Mouse (Mus musculus): ENCODE data around the gene Dpep1.
A peak's percentile ranks its signal among the peaks of the same experiment; 100 is the strongest.
"Not testable (repeated sequence)": the region's sequence is repeated elsewhere in the genome, so short reads cannot be mapped to it uniquely, and the experiment has no call there.

The Dpep1 gene

DNA sequence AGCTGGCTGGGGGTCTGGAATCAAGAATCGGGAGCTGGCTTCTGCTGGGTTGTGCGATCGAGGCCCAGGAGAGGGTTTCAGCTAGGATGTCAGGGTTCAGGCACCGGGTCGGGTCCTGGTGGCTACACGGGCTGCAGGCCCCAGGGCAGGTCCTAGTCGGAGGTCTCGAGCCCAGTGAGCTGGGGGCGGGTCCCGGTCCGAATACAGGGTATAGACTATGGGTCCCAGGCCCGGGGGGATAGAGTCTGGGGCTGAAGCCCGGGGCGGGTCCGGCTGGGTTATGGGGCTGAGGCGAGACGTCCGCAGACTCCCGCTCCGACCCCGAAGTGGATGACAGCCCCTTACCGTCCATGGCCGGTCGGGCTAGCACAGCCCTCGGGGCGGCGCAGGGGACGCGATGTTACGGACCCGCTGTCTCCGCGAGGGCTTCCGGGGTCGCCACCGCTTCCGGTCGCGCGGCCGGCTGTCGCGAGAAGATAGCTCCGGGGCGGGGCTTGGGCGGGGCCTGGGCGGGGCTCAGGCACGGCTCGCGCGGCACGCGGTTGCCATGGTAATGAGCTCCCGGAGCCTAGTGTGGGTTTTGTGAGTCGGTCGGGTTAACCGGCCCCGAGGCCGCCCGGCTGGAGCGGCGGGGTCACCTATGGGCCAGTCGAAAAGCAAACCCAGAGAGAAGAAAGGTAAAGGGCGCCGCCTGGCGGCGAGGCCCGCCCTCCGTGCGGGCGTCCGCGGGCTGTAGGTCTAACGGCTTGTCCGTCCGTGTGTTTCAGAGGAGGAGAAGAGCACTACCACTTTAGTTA, 26.5 kb downstream of the Dpep1 start, which contains the start of the genes Chmp1a and Spata33:
Gene Chmp1a (minus strand): TSS at position 443 of the 797 bp plus-strand sequence.
Gene Spata33 (plus strand): TSS at position 512 of the 797 bp plus-strand sequence.
- peak; percentile 90 for DNase-seq

GRCm38 (mm10) chr8:123213118-123213772, 27.2 kb downstream of the Dpep1 start:
- no peak for DNase-seq

GRCm38 (mm10) chr8:123215430-123215829, 29.4 kb downstream of the Dpep1 start:
- DNase-seq: no peak

DNA sequence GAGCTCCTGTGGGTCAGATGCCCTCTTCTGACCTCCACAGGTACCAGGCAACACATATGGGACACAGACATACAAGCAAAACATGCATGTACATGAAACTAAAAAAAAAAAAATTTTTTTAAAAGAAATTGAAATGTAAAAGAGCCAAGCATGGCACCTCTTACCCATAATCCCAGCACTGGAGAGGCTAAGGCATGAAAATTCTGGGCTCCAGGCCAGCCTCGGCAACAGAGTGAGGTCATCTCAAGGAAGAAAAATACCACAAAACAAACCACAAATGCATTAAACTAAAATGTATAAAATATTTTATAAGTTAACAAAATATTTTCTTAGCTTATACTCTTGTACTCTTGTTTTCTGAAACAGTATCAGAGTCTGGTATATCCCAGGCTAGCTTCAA, 34.9 kb downstream of the Dpep1 start:
- no peak for DNase-seq

- DNase-seq: peak; percentile 94
Observed at GRCm38 (mm10) chr8:123224278-123225266, 38.5 kb downstream of the Dpep1 start, which contains the start of gene Cdk10. Gene Cdk10, plus strand, starts transcription at chr8:123224842.

DNA sequence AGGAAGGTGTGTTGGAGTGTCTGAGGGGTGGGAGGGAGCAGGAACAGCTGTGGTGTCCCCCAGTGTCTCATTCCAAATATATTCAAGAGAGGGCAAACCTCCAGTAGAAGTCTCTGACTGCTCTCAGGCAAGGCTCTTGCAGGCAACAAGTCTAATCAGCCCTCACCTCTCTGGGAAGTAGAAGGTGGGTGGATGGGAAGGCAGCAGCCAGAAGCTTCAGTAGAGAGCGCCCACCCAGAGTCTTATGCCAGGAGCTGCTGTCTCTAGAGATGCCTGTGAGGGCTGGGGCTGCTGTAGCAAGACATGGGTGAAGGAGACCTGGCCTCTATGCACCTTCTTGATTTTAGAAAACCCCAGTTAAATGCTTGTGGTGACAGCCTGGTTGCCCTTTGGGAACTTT, 42.4 kb downstream of the Dpep1 start:
- DNase-seq: no peak

GRCm38 (mm10) chr8:123230326-123230725, 44.3 kb downstream of the Dpep1 start:
- not testable (repeated sequence) for DNase-seq

DNA sequence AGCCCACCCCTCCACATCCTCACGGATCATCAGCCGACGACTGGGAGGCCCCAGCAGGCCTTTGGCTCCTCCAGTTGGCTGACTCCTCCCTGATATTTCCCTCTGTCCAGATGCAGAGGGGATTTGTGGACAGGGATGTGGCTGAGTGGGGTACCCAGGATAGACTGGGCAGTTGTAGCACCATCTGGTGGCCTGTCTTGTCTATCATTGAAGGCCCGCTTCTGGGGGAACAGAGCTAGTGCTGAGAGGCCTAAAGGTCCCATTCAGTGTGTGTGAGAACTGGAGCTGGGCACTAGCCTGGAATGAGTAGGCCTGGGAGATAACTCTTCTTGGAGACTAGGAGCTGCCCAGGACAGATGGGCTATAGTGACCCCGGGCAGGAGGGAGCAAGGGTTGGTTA, 45.7 kb downstream of the Dpep1 start:
- DNase-seq: no peak

- no peak for DNase-seq
Observed at GRCm38 (mm10) chr8:123232553-123232952, 46.5 kb downstream of the Dpep1 start.

GRCm38 (mm10) chr8:123233300-123233699, 47.3 kb downstream of the Dpep1 start:
- DNase-seq: no peak

GRCm38 (mm10) chr8:123233760-123234159, 47.7 kb downstream of the Dpep1 start:
- no peak for DNase-seq

DNA sequence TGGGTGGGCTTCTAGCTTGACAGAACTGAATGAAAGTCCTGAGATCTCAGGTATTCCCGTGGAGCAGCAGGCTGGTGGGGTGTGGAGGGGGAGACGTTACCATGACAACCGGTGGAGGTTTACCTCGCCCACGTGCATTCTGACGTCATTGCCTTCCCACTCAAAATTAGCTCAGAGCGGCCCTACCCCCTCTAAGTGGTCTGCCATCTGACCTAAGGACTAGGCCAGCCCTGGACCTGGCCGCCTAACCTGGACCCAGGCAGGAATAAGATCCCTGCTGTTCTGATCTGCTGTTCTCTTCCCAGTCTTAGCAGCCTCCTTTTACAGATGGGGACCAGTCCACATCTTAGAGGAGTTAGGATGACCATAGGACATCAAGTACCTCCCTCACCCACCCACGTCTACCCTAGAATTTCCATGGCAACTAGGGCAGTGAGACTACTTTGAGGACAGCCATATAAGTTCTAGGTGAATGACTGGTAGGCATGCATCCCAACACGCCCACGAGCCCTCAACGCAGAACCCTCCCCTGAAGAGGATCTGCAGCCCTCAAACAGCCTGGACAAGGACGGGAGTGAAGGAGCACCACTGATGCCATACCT, 49.0 kb downstream of the Dpep1 start:
- DNase-seq: no peak

- DNase-seq: peak; percentile 87
Observed at GRCm38 (mm10) chr8:123235520-123236497, 49.8 kb downstream of the Dpep1 start, which contains the start of gene Spata2l. Gene Spata2l, minus strand, starts transcription at chr8:123236233.

- no peak for DNase-seq
Observed at GRCm38 (mm10) chr8:123239398-123239797, 53.4 kb downstream of the Dpep1 start.

DNA sequence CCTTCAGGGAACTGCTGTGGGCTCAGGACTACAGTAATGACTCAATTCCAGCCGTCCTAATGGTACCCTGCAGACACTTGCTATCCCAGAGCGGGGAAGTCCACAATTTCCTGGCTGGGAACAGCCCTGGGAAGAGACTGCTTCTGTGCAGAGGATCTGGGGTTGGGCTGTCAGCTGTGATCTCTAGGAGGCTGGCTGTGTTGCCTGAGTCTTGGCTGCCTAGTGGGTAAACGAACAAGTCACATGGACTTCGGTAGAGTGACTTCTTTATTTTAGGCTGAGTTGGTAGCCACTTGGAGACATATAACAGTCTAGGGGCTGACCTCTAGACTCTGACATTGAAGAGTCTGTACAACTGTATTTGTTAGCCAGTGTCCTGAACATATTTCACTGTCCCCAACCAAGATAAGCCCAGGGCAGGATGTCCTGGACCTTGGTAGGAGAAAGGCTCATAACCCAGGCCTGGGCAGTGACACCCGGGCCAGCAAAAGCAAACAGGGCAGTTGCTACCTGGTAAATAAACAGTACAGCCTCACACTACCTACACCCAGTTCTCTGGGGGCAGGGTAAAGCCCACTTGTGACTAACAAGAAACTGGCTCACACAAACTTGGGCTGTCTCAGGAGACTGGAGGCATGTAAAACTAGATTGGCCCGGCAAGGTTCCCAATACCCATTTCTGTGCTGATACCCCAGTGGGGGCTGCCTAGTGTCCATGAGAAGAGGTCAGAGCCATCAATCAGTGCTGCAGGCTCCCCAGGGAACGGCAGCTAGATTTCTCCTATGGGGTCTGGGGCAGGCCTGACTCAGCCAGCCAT, 56.3 kb downstream of the Dpep1 start:
- DNase-seq: no peak

DNA sequence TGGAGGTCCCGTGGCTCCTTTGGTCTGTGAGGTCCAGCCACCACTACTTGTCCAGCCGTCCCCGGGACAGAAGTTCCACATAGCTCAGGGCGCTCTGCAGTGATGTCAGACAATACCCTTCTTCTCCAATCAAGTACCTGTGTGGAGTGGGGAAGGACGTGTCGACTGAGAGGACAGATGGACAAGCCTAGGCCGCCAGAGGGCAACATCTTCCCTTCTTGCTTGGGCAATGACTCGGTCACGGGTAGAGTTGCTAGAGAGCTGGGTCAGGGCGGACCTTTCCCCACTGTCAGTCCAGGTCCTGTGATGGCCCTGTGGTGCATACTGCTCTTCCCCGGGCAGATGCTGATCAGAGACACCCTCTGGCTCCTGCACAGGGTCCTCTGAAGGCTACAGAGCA, 57.0 kb downstream of the Dpep1 start:
- no peak for DNase-seq

- no peak for DNase-seq
Observed at GRCm38 (mm10) chr8:123244382-123244781, 58.3 kb downstream of the Dpep1 start.

GRCm38 (mm10) chr8:123245543-123245942, 59.5 kb downstream of the Dpep1 start:
- DNase-seq: no peak

GRCm38 (mm10) chr8:123247748-123248147, 61.7 kb downstream of the Dpep1 start:
- DNase-seq: no peak

GRCm38 (mm10) chr8:123248596-123248995, 62.6 kb downstream of the Dpep1 start:
- DNase-seq: no peak

All from lung, postnatal 14 days (tissue).